Mouse (Mus musculus): ENCODE measurements at regions not wholly inside any gene's neighbourhood (a gene's known extent, or its start where the extent isn't known, plus 50 kb on each side); places are given as distances from the start of the nearest gene placed in this dataset.

DNA sequence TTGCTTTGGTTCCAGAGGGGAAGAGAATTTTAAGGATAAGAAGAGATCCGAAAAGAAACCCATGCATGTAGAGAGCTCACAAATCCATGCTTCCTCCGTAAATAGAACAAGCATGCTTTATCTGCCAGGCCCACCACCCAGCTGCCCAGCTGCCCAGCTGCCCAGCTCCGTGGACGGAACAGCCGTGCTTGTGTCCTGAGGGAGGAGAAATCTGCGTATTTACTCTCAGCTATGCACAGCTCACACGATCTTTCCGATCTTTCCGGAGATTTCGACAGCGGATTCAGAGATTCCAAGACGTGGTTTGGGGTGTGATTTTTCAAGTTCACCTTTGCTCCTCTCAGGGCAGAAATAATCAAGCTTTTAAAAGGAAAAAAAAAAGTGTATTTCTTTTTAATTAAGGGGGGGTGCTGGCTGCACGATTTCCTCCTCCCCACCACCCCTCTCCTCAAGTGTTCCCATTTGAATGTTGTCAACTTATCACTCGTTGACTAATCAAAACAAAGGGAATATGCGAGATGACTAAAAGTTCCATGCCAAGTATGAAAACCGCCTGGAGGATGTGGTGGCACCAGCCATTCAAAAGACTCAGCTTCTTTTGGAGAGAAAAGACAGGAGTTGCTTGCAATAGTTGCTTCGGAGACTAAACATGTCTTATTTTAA lies 2293.2 kb upstream of the Gm7489 start:
- H3K9ac ChIP-seq = 0 out of 2 replicates have a peak overlapping the region, but pooled peaks have one; percentile 24
- peak overlapping the region; percentile 48 for H3K4me2 ChIP-seq
- peak overlapping the region; percentile 66 for H3K27ac ChIP-seq (ENCODE audit: low read depth)
- peak; percentile 70 for DNase-seq
- H3K9me3 ChIP-seq (ENCODE audit: low read depth, low read length) = no peaks in the 10 kb centered on the region
- no peaks in the 10 kb centered on the region for H3K27me3 ChIP-seq (ENCODE audit: insufficient read depth, low read length)
- peak; percentile 54; the same call in 1 of the 2 replicates for ATAC-seq (ENCODE audit: insufficient read depth)
- TF ChIP-seq CTCF (IDR thresholded peaks at IDR 0.05; ENCODE audit: low read depth) = no peak
- H3K4me1 ChIP-seq (ENCODE audit: insufficient read depth) = peaks cover 4% of the 10 kb centered on the region; the same call in 1 of the 2 replicates
- no peaks in the 10 kb centered on the region for H3K36me3 ChIP-seq (ENCODE audit: insufficient read depth)
- WGBS = 25% methylated on average over 17 of the region's 17 CpGs
- H3K4me3 ChIP-seq (ENCODE audit: low read depth, low read length) = peak overlapping the region; percentile 1; the same call in 1 of the 2 replicates

DNA sequence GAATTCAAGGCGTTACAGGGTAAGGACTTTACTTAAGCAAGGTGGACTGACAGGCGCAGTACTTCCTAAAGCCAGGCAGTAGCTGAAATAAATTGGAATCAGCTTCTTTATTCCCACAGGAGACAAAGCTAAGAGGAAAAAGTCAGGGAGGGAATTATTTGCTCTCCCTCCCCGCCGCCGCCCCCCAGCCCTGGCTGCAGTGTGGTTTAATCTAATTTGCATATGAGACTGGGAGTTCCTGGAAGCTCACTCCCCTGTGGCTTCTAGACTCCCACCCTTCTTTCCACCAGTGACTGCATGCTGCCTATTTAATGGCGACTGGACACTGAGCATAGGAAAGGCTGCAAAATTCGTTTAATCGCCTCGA lies 2292.7 kb upstream of the Gm7489 start:
- Histone ChIP-seq H3K27me3 (ENCODE audit: insufficient read depth, low read length) (no peaks in the 10 kb centered on the region), H3K4me1 (ENCODE audit: insufficient read depth) (peaks cover 4% of the 10 kb centered on the region; the same call in 1 of the 2 replicates), H3K36me3 (ENCODE audit: insufficient read depth) (no peaks in the 10 kb centered on the region), H3K4me2 (peak overlapping the region; percentile 48), H3K9me3 (ENCODE audit: low read depth, low read length) (no peaks in the 10 kb centered on the region), H3K27ac (ENCODE audit: low read depth) (peak overlapping the region; percentile 66), H3K4me3 (ENCODE audit: low read depth, low read length) (peak overlapping the region; percentile 1; the same call in 1 of the 2 replicates), H3K9ac (no peak overlapping the region)
- peak; percentile 59 for DNase-seq
- TF ChIP-seq CTCF (IDR thresholded peaks at IDR 0.05; ENCODE audit: low read depth) = no peak
- ATAC-seq (ENCODE audit: insufficient read depth) = peak; percentile 73; the same call in 1 of the 2 replicates
- WGBS = 43% methylated on average over 9 of the region's 9 CpGs

DNA sequence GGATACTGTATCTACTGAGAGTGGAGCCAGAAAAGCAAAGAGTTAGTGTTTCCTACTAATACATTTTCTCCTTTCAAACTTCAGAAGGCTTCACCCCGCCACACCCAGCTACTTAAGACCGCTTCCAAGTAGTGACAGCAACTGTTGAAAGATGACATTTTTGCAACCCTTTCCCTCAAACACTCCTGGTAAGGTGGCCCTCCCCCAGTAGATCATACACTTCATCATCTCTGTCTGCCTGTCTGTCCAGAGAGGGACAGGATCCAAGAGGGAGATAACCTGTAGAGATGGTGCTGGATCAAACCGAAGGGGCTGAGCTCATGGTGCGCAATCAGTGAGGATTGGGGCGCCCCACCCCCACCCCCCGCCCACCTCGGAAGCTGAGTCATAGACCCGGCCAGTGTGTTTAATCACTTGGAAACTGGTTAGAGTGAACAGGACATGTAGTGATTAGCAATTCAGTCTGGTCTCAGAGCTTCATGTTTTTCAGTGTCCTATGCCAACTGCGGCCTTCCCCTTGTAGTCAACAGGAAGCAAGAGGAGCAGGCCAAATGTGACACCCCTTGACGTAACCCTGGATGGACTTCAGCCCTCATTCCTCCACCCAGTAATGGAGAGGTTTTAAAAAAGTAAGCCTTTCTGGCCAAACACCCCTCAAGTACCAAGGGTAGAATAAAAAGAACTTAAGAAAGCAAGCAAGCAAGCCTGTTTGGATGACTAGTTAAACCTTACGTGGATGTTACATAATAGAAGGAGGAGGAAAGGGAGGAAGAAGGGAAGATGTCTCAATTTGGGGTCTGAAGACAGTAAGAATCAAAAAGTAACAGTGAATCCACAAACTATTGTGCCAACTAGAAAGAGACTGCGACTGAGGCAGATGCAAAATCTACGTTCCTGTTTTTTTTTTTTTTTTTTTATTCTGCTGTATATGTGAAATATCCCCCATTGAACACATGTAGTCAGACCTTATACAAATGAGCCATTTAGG lies 2291.9 kb upstream of the Gm7489 start:
- Histone ChIP-seq H3K4me1 (ENCODE audit: insufficient read depth) (peaks cover 4% of the 10 kb centered on the region; the same call in 1 of the 2 replicates), H3K27me3 (ENCODE audit: insufficient read depth, low read length) (no peaks in the 10 kb centered on the region), H3K9ac (no peak overlapping the region), H3K4me2 (peak overlapping the region; percentile 48), H3K36me3 (ENCODE audit: insufficient read depth) (no peaks in the 10 kb centered on the region), H3K4me3 (ENCODE audit: low read depth, low read length) (no peak overlapping the region), H3K27ac (ENCODE audit: low read depth) (peak overlapping the region; percentile 66; the same call in 1 of the 2 replicates), H3K9me3 (ENCODE audit: low read depth, low read length) (no peaks in the 10 kb centered on the region)
- DNase-seq (peak; percentile 29), ATAC-seq (ENCODE audit: insufficient read depth) (peak; percentile 55; the same call in 1 of the 2 replicates)
- TF ChIP-seq CTCF (IDR thresholded peaks at IDR 0.05; ENCODE audit: low read depth) = no peak
- WGBS = 66% methylated on average over 13 of the region's 13 CpGs

DNA sequence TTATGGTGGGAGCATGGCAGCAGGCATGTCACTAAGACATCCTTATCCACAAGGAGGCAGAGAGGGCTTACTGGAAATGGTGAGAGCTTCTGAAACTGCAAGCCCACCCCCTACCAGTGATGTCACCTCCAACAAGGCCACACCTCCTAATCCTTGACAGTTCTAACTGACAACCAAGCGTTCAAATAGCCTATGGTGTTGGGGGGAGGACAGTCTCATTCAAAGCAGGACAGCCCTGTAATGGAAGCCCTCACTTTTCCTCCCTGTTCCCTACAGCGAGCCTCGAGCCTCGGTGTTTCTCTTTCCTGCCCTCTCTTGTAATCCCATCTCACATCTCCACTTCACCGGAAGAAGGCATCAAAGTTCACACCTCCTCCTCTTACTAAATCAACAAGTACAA lies 2290.6 kb upstream of the Gm7489 start:
- H3K36me3 ChIP-seq (ENCODE audit: insufficient read depth) = no peaks in the 10 kb centered on the region
- peaks cover 4% of the 10 kb centered on the region; the same call in 1 of the 2 replicates for H3K4me1 ChIP-seq (ENCODE audit: insufficient read depth)
- H3K4me2 ChIP-seq = no peak overlapping the region
- WGBS = 57% methylated on average over 5 of the region's 5 CpGs
- no peak overlapping the region for H3K4me3 ChIP-seq (ENCODE audit: low read depth, low read length)
- no peaks in the 10 kb centered on the region for H3K27me3 ChIP-seq (ENCODE audit: insufficient read depth, low read length)
- no peak overlapping the region for H3K9ac ChIP-seq
- TF ChIP-seq CTCF (IDR thresholded peaks at IDR 0.05; ENCODE audit: low read depth) = no peak
- DNase-seq (no peak), ATAC-seq (ENCODE audit: insufficient read depth) (no peak)
- no peak overlapping the region for H3K27ac ChIP-seq (ENCODE audit: low read depth)
- H3K9me3 ChIP-seq (ENCODE audit: low read depth, low read length) = no peaks in the 10 kb centered on the region

DNA sequence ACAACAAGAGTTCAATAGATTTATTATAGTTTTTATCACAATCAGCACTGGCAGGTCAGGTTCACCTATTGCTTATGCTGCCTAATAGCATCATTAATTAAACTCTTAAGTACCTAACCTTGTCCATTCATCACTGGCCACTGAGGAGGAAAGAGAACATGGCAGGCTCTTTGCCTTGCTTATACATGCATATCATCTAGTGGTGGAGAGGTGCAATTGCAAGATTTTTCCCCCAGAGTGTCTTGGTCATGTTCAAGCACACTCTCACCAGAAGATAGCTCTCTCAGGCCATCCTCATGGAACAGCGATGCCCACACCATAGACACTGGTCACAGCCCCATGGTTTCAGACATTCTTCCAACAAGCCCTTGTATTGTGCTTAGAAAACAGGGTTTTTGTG lies 2289.1 kb upstream of the Gm7489 start:
- no peaks in the 10 kb centered on the region for H3K36me3 ChIP-seq (ENCODE audit: insufficient read depth)
- H3K9me3 ChIP-seq (ENCODE audit: low read depth, low read length) = no peaks in the 10 kb centered on the region
- DNase-seq (peak; percentile 61), ATAC-seq (ENCODE audit: insufficient read depth) (no peak)
- no peak overlapping the region for H3K4me2 ChIP-seq
- no peak overlapping the region for H3K9ac ChIP-seq
- no peak overlapping the region for H3K4me3 ChIP-seq (ENCODE audit: low read depth, low read length)
- H3K27me3 ChIP-seq (ENCODE audit: insufficient read depth, low read length) = no peaks in the 10 kb centered on the region
- WGBS = 67% methylated on average over 1 of the region's 1 CpGs
- H3K27ac ChIP-seq (ENCODE audit: low read depth) = no peak overlapping the region
- peak; percentile 79 for TF ChIP-seq CTCF (IDR thresholded peaks at IDR 0.05; ENCODE audit: low read depth)
- peaks cover 4% of the 10 kb centered on the region; the same call in 1 of the 2 replicates for H3K4me1 ChIP-seq (ENCODE audit: insufficient read depth)

DNA sequence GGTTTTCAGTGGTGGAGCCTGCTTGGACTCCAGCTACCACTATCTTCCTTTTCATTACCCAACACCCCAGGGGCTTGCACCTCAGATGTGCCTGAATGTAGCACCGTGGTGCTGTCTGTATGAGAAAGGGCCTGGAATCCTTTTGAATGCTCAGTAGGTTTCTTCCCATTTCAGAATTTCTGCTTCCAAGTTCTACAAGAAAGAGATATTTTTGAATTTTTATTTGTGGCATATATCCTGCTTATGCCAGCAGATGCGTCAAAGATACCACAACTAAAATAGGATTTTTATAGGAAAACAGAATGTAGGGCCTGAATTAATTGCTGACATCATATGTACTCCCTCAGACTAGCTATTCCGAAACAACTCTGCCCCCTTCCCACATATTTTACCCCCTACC lies 2286.9 kb upstream of the Gm7489 start:
- no peak overlapping the region for H3K27ac ChIP-seq (ENCODE audit: low read depth)
- no peak overlapping the region for H3K9ac ChIP-seq
- no peak for ATAC-seq (ENCODE audit: insufficient read depth)
- 82% methylated on average over 3 of the region's 3 CpGs for WGBS
- H3K4me1 ChIP-seq (ENCODE audit: insufficient read depth) = no peaks in the 10 kb centered on the region
- no peak for TF ChIP-seq CTCF (IDR thresholded peaks at IDR 0.05; ENCODE audit: low read depth)
- H3K27me3 ChIP-seq (ENCODE audit: insufficient read depth, low read length) = no peaks in the 10 kb centered on the region
- no peaks in the 10 kb centered on the region for H3K9me3 ChIP-seq (ENCODE audit: low read depth, low read length)
- no peaks in the 10 kb centered on the region for H3K36me3 ChIP-seq (ENCODE audit: insufficient read depth)
- H3K4me3 ChIP-seq (ENCODE audit: low read depth, low read length) = no peak overlapping the region
- H3K4me2 ChIP-seq = no peak overlapping the region
- DNase-seq = no peak
